In the genomic region with DNA sequence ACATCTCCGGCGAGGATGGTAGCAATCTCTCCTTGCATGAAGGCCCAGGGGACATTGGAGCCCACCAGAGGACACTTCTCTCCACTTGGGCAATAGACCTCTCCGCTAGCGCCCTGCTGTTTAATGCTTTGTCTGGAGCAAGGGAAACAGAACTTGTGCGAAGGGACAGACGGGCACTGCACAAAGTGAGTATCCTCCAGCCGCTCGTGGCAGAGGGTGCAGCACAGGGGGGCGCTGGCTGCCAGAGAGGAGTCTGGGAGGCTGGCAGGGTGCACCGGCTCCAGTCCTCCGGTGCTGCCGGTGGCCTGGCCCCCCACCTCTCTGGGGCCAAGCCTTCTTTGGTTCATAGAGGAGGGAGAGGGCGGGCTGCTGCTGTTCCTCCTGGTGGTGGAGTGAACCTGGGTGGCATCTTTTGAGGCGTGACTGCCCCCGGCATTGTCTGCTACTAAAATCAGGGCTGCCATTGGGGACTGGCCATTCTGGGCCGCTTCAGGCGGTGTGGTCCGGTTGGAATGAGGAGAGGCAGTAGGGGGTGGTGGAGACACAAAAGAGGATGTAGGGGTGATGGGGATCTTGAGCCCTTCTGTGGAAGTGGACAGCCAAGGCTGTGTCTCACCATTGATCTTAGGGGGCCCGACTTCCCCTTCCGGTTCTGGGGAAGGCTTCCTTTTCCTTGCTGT, we compare ENCODE assay signal across 8 mouse cellular contexts. TPM values are rescaled to one million over a fixed set of nuclear protein-coding genes. Genes with fewer than 3 reads are reported as not detected.
DNase-seq lines count a peak whose midpoint lies in the region; ATAC-seq and TF ChIP-seq lines count a peak whose summit lies in the region.

No protein-coding gene starts in this region.

- ATAC-seq in kidney, embryonic 16.5 days (ENCODE audit: low FRiP score, low TSS enrichment): no peak

- H3K27ac ChIP-seq in kidney, embryonic 16.5 days (ENCODE audit: low read length): peak overlapping the region; percentile 100

- no peak for TF ChIP-seq CTCF in E14TG2a.4 (conservative IDR thresholded peaks at IDR 0.05; ENCODE audit: low read length)
- no peak for TF ChIP-seq CTCF in lung, adult 2 months (IDR thresholded peaks at IDR 0.05; ENCODE audit: insufficient read depth, low read length)

- peaks cover 51% of the 10 kb centered on the region for H3K36me3 ChIP-seq in E14TG2a.4 (ENCODE audit: insufficient read depth, low read length)
- H3K36me3 ChIP-seq in kidney, embryonic 16.5 days (ENCODE audit: insufficient read depth, low read length): peaks cover 23% of the 10 kb centered on the region

- peak overlapping the region; percentile 93 for H3K4me3 ChIP-seq in E14TG2a.4 (replicated peaks; ENCODE audit: low read length)
- H3K4me3 ChIP-seq in kidney, embryonic 16.5 days (ENCODE audit: low read length): peak overlapping the region; percentile 92
- peak overlapping the region; percentile 96 for H3K4me3 ChIP-seq in lung, adult 2 months (replicated peaks; ENCODE audit: extremely low read depth, low read depth, low read length)

- H3K9ac ChIP-seq in kidney, embryonic 16.5 days (replicated peaks; ENCODE audit: low read length): peak overlapping the region; percentile 100

- peak; percentile 48 for DNase-seq in 3T3-L1 (ENCODE audit: low read depth, low spot score)
- DNase-seq in cerebellum, postnatal 25 days: peak; percentile 74 to 79
- DNase-seq in heart, adult 8-10 months (ENCODE audit: low spot score): peak; percentile 66
- DNase-seq in lung, adult 2 months: peak; percentile 72
- peak; percentile 52 for DNase-seq in retina, embryonic 14.5 days (ENCODE audit: low spot score)
- DNase-seq in frontal cortex, adult 2 months (ENCODE audit: extremely low spot score in 1 of 2, low spot score in 1 of 2): no peak

- H3K4me2 ChIP-seq in kidney, embryonic 16.5 days (replicated peaks; ENCODE audit: low read depth, low read length): peak overlapping the region; percentile 96

- H3K4me1 ChIP-seq in E14TG2a.4 (replicated peaks; ENCODE audit: low read depth, low read length): peaks cover 68% of the 10 kb centered on the region
- peaks cover 41% of the 10 kb centered on the region for H3K4me1 ChIP-seq in kidney, embryonic 16.5 days (ENCODE audit: insufficient read depth, low read length)
- peaks cover 19% of the 10 kb centered on the region for H3K4me1 ChIP-seq in lung, adult 2 months (ENCODE audit: control insufficient read depth, insufficient read depth, low read length)

- peak; percentile 36; the same call in 1 of the 2 replicates for TF ChIP-seq POLR2A in lung, adult 2 months (IDR thresholded peaks at IDR 0.05; ENCODE audit: borderline replicate concordance, extremely low read depth, low read depth, low read length)

- no peaks in the 10 kb centered on the region for H3K9me3 ChIP-seq in E14TG2a.4 (ENCODE audit: low read length)
- H3K9me3 ChIP-seq in kidney, embryonic 16.5 days (ENCODE audit: low read length): no peaks in the 10 kb centered on the region

- H3K27me3 ChIP-seq in E14TG2a.4 (ENCODE audit: insufficient read depth, low read length): peaks cover 7% of the 10 kb centered on the region; the same call in 1 of the 2 replicates
- H3K27me3 ChIP-seq in kidney, embryonic 16.5 days (ENCODE audit: insufficient read depth, low read length): no peaks in the 10 kb centered on the region

- under 1% methylated on average over 20 of the region's 20 CpGs for WGBS in kidney, embryonic 16.5 days
- WGBS in lung, adult 2 months: under 1% methylated on average over 20 of the region's 20 CpGs

RNA-seq across cellular contexts. Expression of a gene that starts 2.5 kb away (rescaled TPM):
- 10 to 100 TPM; 41.8 to 60.9 (median 50.3) TPM for total RNA-seq in heart, adult 8-10 months (2022)
- polyA plus RNA-seq in kidney, embryonic 16.5 days (2015; fragmentation: Nextera tagmentation; extraction: Ambion mirVana): 11.5 and 12.1 TPM in 2 replicates
- polyA plus RNA-seq in lung, adult 2 months (2012; rRNA removed): 81.2 and 127 TPM in 2 replicates
- 36.5 and 40.8 TPM in 2 replicates for polyA plus RNA-seq in frontal cortex, adult 2 months (2012; rRNA removed)

Comparison
In these comparisons a context has a peak if more than half of its experiments do, and no peak if none do; other contexts are left out.
1. DNase-seq: peak in 3T3-L1 (single experiment), cerebellum, postnatal 25 days (2 of 2), heart, adult 8-10 months (single experiment), lung, adult 2 months (single experiment) and retina, embryonic 14.5 days (single experiment); none in frontal cortex, adult 2 months (0 of 2).
2. Peak in every context shown above with its lines, with median percentiles within 50 percentile points of each other: H3K4me3 ChIP-seq.